Mouse (Mus musculus) heart, postnatal 4 days (tissue): ENCODE measurements around the gene Odam. TPM values are rescaled to one million over a fixed set of nuclear protein-coding genes. Genes with fewer than 3 reads are reported as not detected.

Experiments used
- DNase-seq: peaks from one replicate; pipeline ENCODE4 v3.0.0; 2021
- total RNA-seq, 2 experiments: library from RNA; stranded (reverse); gene quantifications; 2 replicates each; pipeline ENCODE4 v1.2.3; 2021

Gene Odam
- not detected for total RNA-seq

- no peak for DNase-seq
These were observed at the start of gene Odam for GRCm38 (mm10) chr5:87884729-87885128. Gene Odam, plus strand, starts transcription at chr5:87885029.

- no peak for DNase-seq
These were observed 29.6 kb upstream of the Odam start for GRCm38 (mm10) chr5:87855136-87855716.

GRCm38 (mm10) chr5:87870084-87870483 lies 14.7 kb upstream of the Odam start:
- no peak for DNase-seq

- no peak for DNase-seq
These were observed 13.4 kb upstream of the Odam start for GRCm38 (mm10) chr5:87871423-87871822.

GRCm38 (mm10) chr5:87925372-87925771 lies 40.5 kb downstream of the Odam start, which contains the start of gene Csn3:
Gene Csn3, plus strand, starts transcription at chr5:87925579.
- DNase-seq = no peak

- DNase-seq = no peak
These were observed 46.8 kb downstream of the Odam start for GRCm38 (mm10) chr5:87931603-87932002.

GRCm38 (mm10) chr5:87940752-87941151 lies 55.9 kb downstream of the Odam start:
- no peak for DNase-seq

GRCm38 (mm10) chr5:87942515-87942914 lies 57.7 kb downstream of the Odam start:
- DNase-seq = no peak

Other genes starting within 250 kb of the Odam start
- not detected for gene Csn1s1, start 218.8 kb upstream of the Odam start, total RNA-seq
- not detected for gene Csn2, start 185.4 kb upstream of the Odam start, total RNA-seq
- not detected for gene Csn1s2a, start 110.5 kb upstream of the Odam start, total RNA-seq
- gene Csn1s2b, start 76.9 kb upstream of the Odam start, total RNA-seq = not detected
- not detected for gene Prr27, start 59.3 kb upstream of the Odam start, total RNA-seq
- not detected for gene Csn3, start 40.5 kb downstream of the Odam start, total RNA-seq
- gene 2310003L06Rik, start 84.4 kb downstream of the Odam start, total RNA-seq = not detected
- gene Gm28434, start 84.5 kb downstream of the Odam start, total RNA-seq = not detected
- gene Cabs1, start 94.4 kb downstream of the Odam start, total RNA-seq = not detected
- not detected for gene Smr3a, start 117.5 kb downstream of the Odam start, total RNA-seq
- gene Smr2, start 201.5 kb downstream of the Odam start, total RNA-seq = not detected
- not detected for gene Gm11116, start 226.5 kb downstream of the Odam start, total RNA-seq